Mouse (Mus musculus): ENCODE data around the gene Pde7b. TPM values are rescaled to one million over a fixed set of nuclear protein-coding genes. Genes with fewer than 3 reads are reported as not detected.

The Pde7b gene
- polyA plus RNA-seq, 1 experiment from 2014 or later, result 0.42 TPM

DNA sequence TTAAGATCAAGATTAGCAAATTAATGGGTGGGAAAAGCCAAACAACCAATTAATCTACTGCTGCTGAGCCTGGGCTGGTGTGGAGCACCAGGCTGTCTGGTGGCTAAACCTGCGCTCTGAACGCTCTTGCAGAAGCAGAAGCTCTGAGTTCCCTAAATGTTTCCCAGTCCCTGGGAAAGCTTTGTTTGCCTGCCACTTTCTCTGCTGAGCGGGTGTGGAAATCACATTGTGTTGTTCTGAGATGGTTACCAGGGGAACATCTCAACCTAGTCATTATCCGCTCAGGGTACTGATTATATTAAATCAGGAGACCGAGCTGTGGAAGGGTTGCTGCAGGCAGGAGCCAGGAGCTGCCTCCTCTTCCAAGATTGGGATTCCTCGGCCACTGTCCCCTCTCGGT, 250.0 kb downstream of the Pde7b start:
- H3K9ac ChIP-seq, result no peak overlapping the region
- WGBS (ENCODE audit: insufficient replicate concordance), result 60% methylated on average over 7 of the region's 7 CpGs
- no peaks in the 10 kb centered on the region for H3K9me3 ChIP-seq (replicated peaks)
- H3K4me1 ChIP-seq, result no peaks in the 10 kb centered on the region
- H3K4me2 ChIP-seq, result no peak overlapping the region
- ATAC-seq, result no peak
- no peak overlapping the region for H3K4me3 ChIP-seq
- no peak overlapping the region for H3K27ac ChIP-seq
- no peaks in the 10 kb centered on the region for H3K27me3 ChIP-seq (replicated peaks)
- no peaks in the 10 kb centered on the region for H3K36me3 ChIP-seq

DNA sequence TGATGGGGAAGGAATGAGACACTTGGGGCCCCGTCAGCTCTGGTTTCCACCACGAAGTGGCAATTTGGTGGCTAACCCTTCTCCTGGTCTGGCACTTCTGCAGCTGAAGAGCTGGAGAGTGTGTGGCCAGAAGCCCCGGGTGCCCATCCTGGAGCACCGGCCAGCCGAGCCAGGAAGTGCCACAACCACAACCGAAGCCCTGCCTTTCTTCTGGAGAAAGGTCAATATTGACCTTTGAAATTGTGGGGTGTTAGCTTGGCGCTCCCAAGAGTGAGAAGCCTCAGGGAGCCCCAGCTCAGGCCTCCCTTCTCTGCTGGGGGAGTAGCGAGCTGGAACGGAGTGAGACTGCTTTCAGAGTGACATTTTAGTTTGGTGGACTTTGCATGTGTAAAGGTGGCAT, 250.8 kb downstream of the Pde7b start:
- Histone ChIP-seq H3K4me1 (no peaks in the 10 kb centered on the region), H3K9me3 (replicated peaks) (no peaks in the 10 kb centered on the region), H3K9ac (no peak overlapping the region), H3K4me2 (no peak overlapping the region), H3K36me3 (no peaks in the 10 kb centered on the region), H3K27ac (no peak overlapping the region), H3K4me3 (no peak overlapping the region), H3K27me3 (replicated peaks) (no peaks in the 10 kb centered on the region)
- WGBS (ENCODE audit: insufficient replicate concordance), result 45% methylated on average over 9 of the region's 9 CpGs
- ATAC-seq, result no peak

DNA sequence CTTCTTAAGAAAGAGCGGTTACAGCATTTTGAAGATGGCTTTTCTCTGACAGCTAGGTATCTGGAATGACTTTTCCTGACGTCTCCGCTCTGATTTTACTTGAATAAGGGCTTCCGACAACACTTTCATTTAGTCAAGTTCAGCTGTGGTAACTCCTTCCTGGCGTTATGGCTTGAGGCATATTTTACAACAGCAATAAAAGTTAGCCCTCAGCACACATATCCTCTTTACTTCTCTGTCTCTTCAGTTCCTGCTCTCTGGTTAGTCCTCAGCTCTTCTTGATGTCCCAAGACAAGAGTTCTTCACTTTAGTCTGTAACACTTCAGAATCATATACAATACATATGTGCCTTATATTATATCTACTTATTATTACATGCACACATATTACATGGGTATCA, 251.4 kb downstream of the Pde7b start:
- Histone ChIP-seq H3K9ac (no peak overlapping the region), H3K27ac (no peak overlapping the region), H3K27me3 (replicated peaks) (no peaks in the 10 kb centered on the region), H3K9me3 (replicated peaks) (no peaks in the 10 kb centered on the region), H3K4me1 (no peaks in the 10 kb centered on the region), H3K36me3 (no peaks in the 10 kb centered on the region), H3K4me3 (no peak overlapping the region), H3K4me2 (no peak overlapping the region)
- ATAC-seq, result no peak
- WGBS (ENCODE audit: insufficient replicate concordance), result 77% methylated on average over 5 of the region's 5 CpGs

- ATAC-seq, result no peak
- Histone ChIP-seq H3K36me3 (no peaks in the 10 kb centered on the region), H3K4me3 (no peak overlapping the region), H3K4me1 (no peaks in the 10 kb centered on the region), H3K9me3 (replicated peaks) (no peaks in the 10 kb centered on the region), H3K27me3 (replicated peaks) (no peaks in the 10 kb centered on the region), H3K27ac (no peak overlapping the region), H3K4me2 (no peak overlapping the region), H3K9ac (no peak overlapping the region)
- WGBS (ENCODE audit: insufficient replicate concordance), result 68% methylated on average over 8 of the region's 8 CpGs
Observed at GRCm38 (mm10) chr10:20472007-20472406, 252.9 kb downstream of the Pde7b start.

- Histone ChIP-seq H3K4me3 (no peak overlapping the region), H3K9ac (no peak overlapping the region), H3K27ac (no peak overlapping the region), H3K9me3 (replicated peaks) (no peaks in the 10 kb centered on the region), H3K4me2 (no peak overlapping the region), H3K4me1 (no peaks in the 10 kb centered on the region), H3K36me3 (no peaks in the 10 kb centered on the region), H3K27me3 (replicated peaks) (no peaks in the 10 kb centered on the region)
- 55% methylated on average over 3 of the region's 3 CpGs for WGBS (ENCODE audit: insufficient replicate concordance)
- ATAC-seq, result no peak
Observed at GRCm38 (mm10) chr10:20464631-20465030, 260.2 kb downstream of the Pde7b start.

GRCm38 (mm10) chr10:20463941-20464340, 260.9 kb downstream of the Pde7b start:
- Histone ChIP-seq H3K9me3 (replicated peaks) (no peaks in the 10 kb centered on the region), H3K27me3 (replicated peaks) (no peaks in the 10 kb centered on the region), H3K4me1 (no peaks in the 10 kb centered on the region), H3K36me3 (no peaks in the 10 kb centered on the region), H3K4me3 (no peak overlapping the region), H3K4me2 (no peak overlapping the region), H3K27ac (no peak overlapping the region), H3K9ac (no peak overlapping the region)
- no peak for ATAC-seq
- 63% methylated on average over 1 of the region's 1 CpGs for WGBS (ENCODE audit: insufficient replicate concordance)

DNA sequence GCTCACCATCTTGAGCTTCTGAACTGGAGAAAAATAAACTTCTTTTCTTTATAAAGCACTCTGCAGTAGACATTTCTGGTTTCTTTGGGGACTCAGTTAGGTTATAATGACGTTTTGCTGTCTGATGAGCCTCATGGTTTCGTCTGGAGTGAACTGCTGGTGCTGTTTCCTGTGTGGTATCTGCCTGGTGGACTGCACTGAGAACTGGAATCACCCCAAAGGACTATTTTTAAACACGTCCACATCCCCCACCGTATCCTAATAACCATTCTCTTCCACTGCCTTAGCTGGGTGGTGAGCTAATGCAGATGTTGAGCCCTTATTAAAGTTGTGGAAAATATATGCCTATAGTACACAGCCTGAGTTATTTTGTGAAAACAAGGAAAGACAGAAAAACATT, 262.3 kb downstream of the Pde7b start:
- no peaks in the 10 kb centered on the region for H3K27me3 ChIP-seq (replicated peaks)
- H3K27ac ChIP-seq, result no peak overlapping the region
- no peak overlapping the region for H3K9ac ChIP-seq
- no peak for ATAC-seq
- H3K4me3 ChIP-seq, result no peak overlapping the region
- WGBS (ENCODE audit: insufficient replicate concordance), result 22% methylated on average over 4 of the region's 4 CpGs
- H3K4me2 ChIP-seq, result no peak overlapping the region
- no peaks in the 10 kb centered on the region for H3K9me3 ChIP-seq (replicated peaks)
- no peaks in the 10 kb centered on the region for H3K4me1 ChIP-seq
- H3K36me3 ChIP-seq, result no peaks in the 10 kb centered on the region

- Histone ChIP-seq H3K4me3 (no peak overlapping the region), H3K4me2 (no peak overlapping the region), H3K9ac (no peak overlapping the region), H3K27me3 (replicated peaks) (no peaks in the 10 kb centered on the region), H3K4me1 (no peaks in the 10 kb centered on the region), H3K27ac (no peak overlapping the region), H3K9me3 (replicated peaks) (no peaks in the 10 kb centered on the region), H3K36me3 (no peaks in the 10 kb centered on the region)
- ATAC-seq, result no peak
- 76% methylated on average over 7 of the region's 7 CpGs for WGBS (ENCODE audit: insufficient replicate concordance)
Observed at GRCm38 (mm10) chr10:20459657-20460350, 265.1 kb downstream of the Pde7b start.

- Histone ChIP-seq H3K9ac (no peak overlapping the region), H3K36me3 (no peaks in the 10 kb centered on the region), H3K4me3 (no peak overlapping the region), H3K4me2 (no peak overlapping the region), H3K4me1 (no peaks in the 10 kb centered on the region), H3K27me3 (replicated peaks) (no peaks in the 10 kb centered on the region), H3K9me3 (replicated peaks) (no peaks in the 10 kb centered on the region), H3K27ac (no peak overlapping the region)
- 57% methylated on average over 3 of the region's 3 CpGs for WGBS (ENCODE audit: insufficient replicate concordance)
- no peak for ATAC-seq
Observed at GRCm38 (mm10) chr10:20459160-20459559, 265.7 kb downstream of the Pde7b start.

DNA sequence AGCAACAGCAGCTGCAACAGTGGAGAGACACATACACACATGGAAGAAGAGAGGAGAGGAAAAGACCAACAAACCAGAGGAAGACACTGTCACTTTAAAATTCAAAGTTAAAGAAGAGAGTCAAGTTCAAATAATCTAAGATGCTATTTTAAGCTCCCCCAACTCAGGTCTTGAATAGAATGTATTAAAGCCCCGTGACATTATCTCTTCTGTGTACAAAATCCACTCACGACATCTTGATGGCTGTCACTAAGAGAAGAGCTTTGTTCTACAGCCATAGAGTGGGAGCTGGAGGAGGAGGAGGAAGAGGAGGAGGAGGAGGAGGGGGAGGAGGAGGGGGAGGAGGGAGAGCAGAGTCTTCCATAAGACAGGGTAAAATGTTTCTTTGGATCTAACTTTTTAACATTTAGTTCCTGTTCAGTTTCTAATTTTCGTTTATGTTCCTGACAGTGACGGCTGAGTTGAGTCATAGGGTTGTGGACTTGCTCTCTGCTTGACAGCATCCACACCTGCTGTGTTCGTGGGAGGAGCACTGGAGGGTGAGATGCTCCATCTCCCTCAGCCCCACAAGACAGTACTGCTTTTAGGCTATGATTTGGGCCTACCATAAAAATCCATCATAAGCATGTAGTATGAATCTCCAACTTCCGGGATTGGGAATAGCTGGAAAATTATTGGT, 270.4 kb downstream of the Pde7b start:
- H3K4me1 ChIP-seq, result no peaks in the 10 kb centered on the region
- no peaks in the 10 kb centered on the region for H3K36me3 ChIP-seq
- no peak overlapping the region for H3K4me2 ChIP-seq
- H3K27ac ChIP-seq, result no peak overlapping the region
- no peak for ATAC-seq
- no peak overlapping the region for H3K4me3 ChIP-seq
- no peak overlapping the region for H3K9ac ChIP-seq
- WGBS (ENCODE audit: insufficient replicate concordance), result 61% methylated on average over 6 of the region's 6 CpGs
- H3K9me3 ChIP-seq (replicated peaks), result no peaks in the 10 kb centered on the region
- no peaks in the 10 kb centered on the region for H3K27me3 ChIP-seq (replicated peaks)

GRCm38 (mm10) chr10:20437428-20437827, 287.4 kb downstream of the Pde7b start:
- no peak overlapping the region for H3K27ac ChIP-seq
- no peaks in the 10 kb centered on the region for H3K36me3 ChIP-seq
- no peaks in the 10 kb centered on the region for H3K9me3 ChIP-seq (replicated peaks)
- no peak overlapping the region for H3K4me2 ChIP-seq
- H3K9ac ChIP-seq, result no peak overlapping the region
- no peak overlapping the region for H3K4me3 ChIP-seq
- H3K4me1 ChIP-seq, result no peaks in the 10 kb centered on the region
- H3K27me3 ChIP-seq (replicated peaks), result no peaks in the 10 kb centered on the region
- 53% methylated on average over 9 of the region's 9 CpGs for WGBS (ENCODE audit: insufficient replicate concordance)
- ATAC-seq, result no peak

GRCm38 (mm10) chr10:20437021-20437420, 287.9 kb downstream of the Pde7b start:
- H3K4me1 ChIP-seq, result no peaks in the 10 kb centered on the region
- no peak for ATAC-seq
- H3K27me3 ChIP-seq (replicated peaks), result no peaks in the 10 kb centered on the region
- no peak overlapping the region for H3K4me3 ChIP-seq
- H3K9ac ChIP-seq, result no peak overlapping the region
- 78% methylated on average over 2 of the region's 2 CpGs for WGBS (ENCODE audit: insufficient replicate concordance)
- H3K36me3 ChIP-seq, result no peaks in the 10 kb centered on the region
- H3K4me2 ChIP-seq, result no peak overlapping the region
- no peaks in the 10 kb centered on the region for H3K9me3 ChIP-seq (replicated peaks)
- no peak overlapping the region for H3K27ac ChIP-seq

GRCm38 (mm10) chr10:20435913-20436312, 289.0 kb downstream of the Pde7b start:
- Histone ChIP-seq H3K9ac (no peak overlapping the region), H3K4me2 (no peak overlapping the region), H3K27ac (no peak overlapping the region), H3K4me3 (no peak overlapping the region), H3K9me3 (replicated peaks) (no peaks in the 10 kb centered on the region), H3K27me3 (replicated peaks) (no peaks in the 10 kb centered on the region), H3K4me1 (no peaks in the 10 kb centered on the region), H3K36me3 (no peaks in the 10 kb centered on the region)
- ATAC-seq, result no peak
- WGBS (ENCODE audit: insufficient replicate concordance), result 69% methylated on average over 7 of the region's 7 CpGs
